Mouse (Mus musculus): ENCODE measurements around the gene Rnf144b.

GRCm38 (mm10) chr13:47145939-47146338 lies 23.5 kb downstream of the Rnf144b start:
- TF ChIP-seq MYOG (IDR thresholded peaks at IDR 0.05; ENCODE audit: control insufficient read depth in 1 of 3, insufficient read depth in 1 of 3, insufficient read length in 2 of 3, low read depth in 2 of 3) = no peak
- no peak for TF ChIP-seq POLR2A (IDR thresholded peaks at IDR 0.05; ENCODE audit: insufficient read length, low read depth)
- no peak for TF ChIP-seq MAX (IDR thresholded peaks at IDR 0.05; ENCODE audit: low read depth)
- no peak for TF ChIP-seq TCF3 (IDR thresholded peaks at IDR 0.05; ENCODE audit: insufficient read length, low read depth)
- TF ChIP-seq POLR2AphosphoS2 (IDR thresholded peaks at IDR 0.05; ENCODE audit: insufficient read length, low read depth) = no peak
- TF ChIP-seq E2F4 (IDR thresholded peaks at IDR 0.05; ENCODE audit: insufficient read depth) = no peak
- no peak for TF ChIP-seq USF1 (IDR thresholded peaks at IDR 0.05; ENCODE audit: low read depth)
- TF ChIP-seq TCF12 (IDR thresholded peaks at IDR 0.05; ENCODE audit: insufficient read depth, poor library complexity, severe bottlenecking) = no peak
- no peak for TF ChIP-seq MYOD1 (IDR thresholded peaks at IDR 0.05; ENCODE audit: control insufficient read depth in 1 of 3, insufficient read length in 2 of 3, low read depth in 2 of 3)
- TF ChIP-seq REST (IDR thresholded peaks at IDR 0.05; ENCODE audit: insufficient read depth, insufficient read length) = no peak
- no peak for TF ChIP-seq CEBPB (IDR thresholded peaks at IDR 0.05; ENCODE audit: insufficient read depth, poor library complexity, severe bottlenecking)
- no peak for TF ChIP-seq SRF (IDR thresholded peaks at IDR 0.05; ENCODE audit: control insufficient read depth, insufficient read length, low read depth)
